Mouse (Mus musculus) heart, adult 2 months (tissue): ENCODE measurements at regions not wholly inside any gene's neighbourhood (a gene's known extent, or its start where the extent isn't known, plus 50 kb on each side); places are given as distances from the start of the nearest gene placed in this dataset.

Experiments used
- CTCF ChIP-seq: fragments of 200-600 bp; IDR thresholded peaks from 2 replicates; pipeline ENCODE4 v1.8.1; 2022; ENCODE audit warnings: antibody characterized with exemption, mild to moderate bottlenecking, moderate library complexity
- EP300 ChIP-seq: fragments of 200-500 bp; IDR thresholded peaks from 2 replicates; pipeline ENCODE4 v1.6.1; 2011; ENCODE audit warnings: low read depth, low read length, control low read depth; ENCODE audit not compliant: insufficient read depth
- POLR2A ChIP-seq: fragments of 200-500 bp; IDR thresholded peaks from 2 replicates; pipeline ENCODE4 v1.6.1; 2011; ENCODE audit warnings: mild to moderate bottlenecking, low read depth, low read length, control low read depth; ENCODE audit not compliant: insufficient read depth

DNA sequence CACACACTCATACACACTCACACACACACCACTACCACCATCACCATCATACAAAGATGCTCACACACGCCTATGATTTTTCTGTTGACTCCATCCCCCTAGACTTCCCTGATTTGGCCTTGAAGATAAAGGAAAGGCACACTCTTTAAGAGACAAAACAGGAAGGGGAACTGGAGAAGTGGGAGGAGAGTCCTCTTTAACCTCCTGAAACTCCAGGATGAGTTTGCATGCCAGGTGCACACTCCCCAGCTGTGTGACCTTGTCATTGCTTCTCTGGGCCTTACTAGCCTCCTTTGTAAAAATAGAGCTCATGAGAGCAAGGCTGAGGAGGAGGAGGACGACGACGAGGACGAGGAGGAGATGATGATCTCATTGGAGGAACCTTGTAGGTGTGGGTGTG lies 212.8 kb downstream of the Ly86 start:
- no peak for TF ChIP-seq EP300
- no peak for TF ChIP-seq CTCF
- no peak for TF ChIP-seq POLR2A
